Mouse (Mus musculus): Measurements from ENCODE around the gene Ankrd44. TPM values are rescaled to one million over a fixed set of nuclear protein-coding genes. Genes with fewer than 3 reads are reported as not detected.

Ankrd44 gene
- total RNA-seq, 1 experiment = 10.2 TPM

GRCm38 (mm10) chr1:54853311-54854000 lies 72.7 kb downstream of the Ankrd44 start:
- in situ Hi-C loops (cut with MboI; ENCODE audit: low sequenced_read_pairs in 2 of 2, unreplicated experiment in 2 of 2) = no loop called here
- no peak for DNase-seq (ENCODE audit: low read depth, low spot score)
- no peak for TF ChIP-seq CHD2 (IDR thresholded peaks at IDR 0.05; ENCODE audit: low read depth, low read length)
- TF ChIP-seq ZC3H11A (IDR thresholded peaks at IDR 0.05; ENCODE audit: borderline replicate concordance, low read depth, low read length) = no peak
- no peak for TF ChIP-seq HCFC1 (IDR thresholded peaks at IDR 0.05; ENCODE audit: borderline replicate concordance, insufficient read depth, low read length)
- TF ChIP-seq ZNF384 (IDR thresholded peaks at IDR 0.05; ENCODE audit: low read depth, low read length) = no peak
- TF ChIP-seq MAFK (IDR thresholded peaks at IDR 0.05; ENCODE audit: insufficient read depth, low read depth, low read length) = no peak
- no peak overlapping the region for H3K4me3 ChIP-seq (ENCODE audit: insufficient read depth in 1 of 2, low read depth in 1 of 2, low read length in 2 of 2, poor library complexity in 1 of 2, severe bottlenecking in 1 of 2)
- H3K27ac ChIP-seq (ENCODE audit: insufficient read depth, low read depth, low read length, poor library complexity, severe bottlenecking) = no peak overlapping the region
- peaks cover 2 to 5% of the 10 kb centered on the region in 2 experiments; a peak in 3 of 4 replicates for H3K4me1 ChIP-seq (ENCODE audit: control insufficient read depth in 2 of 2, insufficient read depth in 2 of 2, low read length in 2 of 2, poor library complexity in 1 of 2)
- no peak overlapping the region for H3K9ac ChIP-seq (ENCODE audit: insufficient read depth, low read depth, low read length, poor library complexity, severe bottlenecking)
- no peaks in the 10 kb centered on the region for H3K36me3 ChIP-seq (ENCODE audit: control insufficient read depth, insufficient read depth, low read length, poor library complexity, severe bottlenecking)
- no peaks in the 10 kb centered on the region for H3K9me3 ChIP-seq (ENCODE audit: control insufficient read depth, insufficient read depth, low read depth, low read length)

GRCm38 (mm10) chr1:54851610-54852009 lies 74.6 kb downstream of the Ankrd44 start:
- no peak for TF ChIP-seq ZNF384 (IDR thresholded peaks at IDR 0.05; ENCODE audit: low read depth, low read length)
- TF ChIP-seq HCFC1 (IDR thresholded peaks at IDR 0.05; ENCODE audit: borderline replicate concordance, insufficient read depth, low read length) = no peak
- no peak for TF ChIP-seq MAFK (IDR thresholded peaks at IDR 0.05; ENCODE audit: insufficient read depth, low read depth, low read length)
- TF ChIP-seq ZC3H11A (IDR thresholded peaks at IDR 0.05; ENCODE audit: borderline replicate concordance, low read depth, low read length) = no peak
- no peak for TF ChIP-seq CHD2 (IDR thresholded peaks at IDR 0.05; ENCODE audit: low read depth, low read length)
- H3K4me3 ChIP-seq (ENCODE audit: insufficient read depth in 1 of 2, low read depth in 1 of 2, low read length in 2 of 2, poor library complexity in 1 of 2, severe bottlenecking in 1 of 2) = no peak overlapping the region
- H3K36me3 ChIP-seq (ENCODE audit: control insufficient read depth, insufficient read depth, low read length, poor library complexity, severe bottlenecking) = no peaks in the 10 kb centered on the region
- no peak overlapping the region for H3K27ac ChIP-seq (ENCODE audit: insufficient read depth, low read depth, low read length, poor library complexity, severe bottlenecking)
- no peaks in the 10 kb centered on the region for H3K9me3 ChIP-seq (ENCODE audit: control insufficient read depth, insufficient read depth, low read depth, low read length)
- no peak for DNase-seq (ENCODE audit: low read depth, low spot score)
- no peak overlapping the region for H3K9ac ChIP-seq (ENCODE audit: insufficient read depth, low read depth, low read length, poor library complexity, severe bottlenecking)
- in situ Hi-C loops (cut with MboI; ENCODE audit: low sequenced_read_pairs in 2 of 2, unreplicated experiment in 2 of 2) = no loop called here
- peaks cover 2 to 5% of the 10 kb centered on the region in 2 experiments; a peak in 3 of 4 replicates for H3K4me1 ChIP-seq (ENCODE audit: control insufficient read depth in 2 of 2, insufficient read depth in 2 of 2, low read length in 2 of 2, poor library complexity in 1 of 2)

GRCm38 (mm10) chr1:54850077-54850476 lies 76.1 kb downstream of the Ankrd44 start:
- H3K4me3 ChIP-seq (ENCODE audit: insufficient read depth in 1 of 2, low read depth in 1 of 2, low read length in 2 of 2, poor library complexity in 1 of 2, severe bottlenecking in 1 of 2) = no peak overlapping the region
- no peaks in the 10 kb centered on the region for H3K36me3 ChIP-seq (ENCODE audit: control insufficient read depth, insufficient read depth, low read length, poor library complexity, severe bottlenecking)
- no peak overlapping the region for H3K9ac ChIP-seq (ENCODE audit: insufficient read depth, low read depth, low read length, poor library complexity, severe bottlenecking)
- H3K4me1 ChIP-seq (ENCODE audit: control insufficient read depth in 2 of 2, insufficient read depth in 2 of 2, low read length in 2 of 2, poor library complexity in 1 of 2) = peaks cover 2 to 5% of the 10 kb centered on the region in 2 experiments; a peak in 3 of 4 replicates
- H3K9me3 ChIP-seq (ENCODE audit: control insufficient read depth, insufficient read depth, low read depth, low read length) = no peaks in the 10 kb centered on the region
- no peak for TF ChIP-seq MAFK (IDR thresholded peaks at IDR 0.05; ENCODE audit: insufficient read depth, low read depth, low read length)
- no peak for TF ChIP-seq HCFC1 (IDR thresholded peaks at IDR 0.05; ENCODE audit: borderline replicate concordance, insufficient read depth, low read length)
- H3K27ac ChIP-seq (ENCODE audit: insufficient read depth, low read depth, low read length, poor library complexity, severe bottlenecking) = no peak overlapping the region
- in situ Hi-C loops (cut with MboI; ENCODE audit: low sequenced_read_pairs in 2 of 2, unreplicated experiment in 2 of 2) = no loop called here
- no peak for DNase-seq (ENCODE audit: low read depth, low spot score)

GRCm38 (mm10) chr1:54847238-54847637 lies 78.9 kb downstream of the Ankrd44 start:
- peaks cover 2 to 5% of the 10 kb centered on the region in 2 experiments; a peak in 3 of 4 replicates for H3K4me1 ChIP-seq (ENCODE audit: control insufficient read depth in 2 of 2, insufficient read depth in 2 of 2, low read length in 2 of 2, poor library complexity in 1 of 2)
- in situ Hi-C loops (cut with MboI; ENCODE audit: low sequenced_read_pairs in 2 of 2, unreplicated experiment in 2 of 2) = no loop called here
- TF ChIP-seq ZC3H11A (IDR thresholded peaks at IDR 0.05; ENCODE audit: borderline replicate concordance, low read depth, low read length) (no peak), HCFC1 (IDR thresholded peaks at IDR 0.05; ENCODE audit: borderline replicate concordance, insufficient read depth, low read length) (no peak), CHD2 (IDR thresholded peaks at IDR 0.05; ENCODE audit: low read depth, low read length) (no peak), ZNF384 (IDR thresholded peaks at IDR 0.05; ENCODE audit: low read depth, low read length) (no peak), MAFK (IDR thresholded peaks at IDR 0.05; ENCODE audit: insufficient read depth, low read depth, low read length) (no peak)

More at GRCm38 (mm10) chr1:54847238-54847637, 78.9 kb downstream of the Ankrd44 start:
- H3K9me3 ChIP-seq (ENCODE audit: control insufficient read depth, insufficient read depth, low read depth, low read length) = no peaks in the 10 kb centered on the region
- H3K36me3 ChIP-seq (ENCODE audit: control insufficient read depth, insufficient read depth, low read length, poor library complexity, severe bottlenecking) = no peaks in the 10 kb centered on the region
- no peak overlapping the region for H3K27ac ChIP-seq (ENCODE audit: insufficient read depth, low read depth, low read length, poor library complexity, severe bottlenecking)
- no peak for DNase-seq (ENCODE audit: low read depth, low spot score)
- H3K9ac ChIP-seq (ENCODE audit: insufficient read depth, low read depth, low read length, poor library complexity, severe bottlenecking) = no peak overlapping the region
- H3K4me3 ChIP-seq (ENCODE audit: insufficient read depth in 1 of 2, low read depth in 1 of 2, low read length in 2 of 2, poor library complexity in 1 of 2, severe bottlenecking in 1 of 2) = no peak overlapping the region

Measured in ES-E14 (cell line).